Mouse (Mus musculus) lung, adult 18-20 months (tissue): ENCODE results near the gene Miox.

Experiments
- DNase-seq, 2 experiments: peaks; one replicate each; pipeline ENCODE4 v3.0.0; 2022; ENCODE audit warnings: mixed read lengths in 2 of 2

Miox gene

GRCm38 (mm10) chr15:89334271-89334670, at the start of gene Miox:
Gene Miox (plus strand): TSS chr15:89334398.
- DNase-seq = no peak

GRCm38 (mm10) chr15:89285004-89285403, 49.2 kb upstream of the Miox start:
- DNase-seq = no peak

GRCm38 (mm10) chr15:89285478-89285877, 48.7 kb upstream of the Miox start:
- DNase-seq = no peak

GRCm38 (mm10) chr15:89286114-89286513, 48.1 kb upstream of the Miox start:
- DNase-seq = no peak

GRCm38 (mm10) chr15:89286582-89286981, 47.6 kb upstream of the Miox start:
- DNase-seq = no peak

GRCm38 (mm10) chr15:89288227-89288767, 45.9 kb upstream of the Miox start:
- no peak for DNase-seq

- no peak for DNase-seq
Observed at GRCm38 (mm10) chr15:89289455-89289854, 44.7 kb upstream of the Miox start.

GRCm38 (mm10) chr15:89291521-89291920, 42.7 kb upstream of the Miox start:
- DNase-seq = no peak

- DNase-seq = no peak
Observed at GRCm38 (mm10) chr15:89292795-89293194, 41.4 kb upstream of the Miox start.

- DNase-seq = no peak
Observed at GRCm38 (mm10) chr15:89293778-89294177, 40.4 kb upstream of the Miox start.

- DNase-seq = no peak
Observed at GRCm38 (mm10) chr15:89295580-89296165, 38.5 kb upstream of the Miox start.

GRCm38 (mm10) chr15:89296465-89296864, 37.7 kb upstream of the Miox start:
- peak; percentile 33 to 43 for DNase-seq

- DNase-seq = no peak
Observed at GRCm38 (mm10) chr15:89297695-89298094, 36.5 kb upstream of the Miox start.

GRCm38 (mm10) chr15:89300180-89300579, 34.0 kb upstream of the Miox start:
- no peak for DNase-seq

GRCm38 (mm10) chr15:89300600-89300999, 33.6 kb upstream of the Miox start:
- no peak for DNase-seq

- no peak for DNase-seq
Observed at GRCm38 (mm10) chr15:89305966-89306365, 28.2 kb upstream of the Miox start.

- no peak for DNase-seq
Observed at GRCm38 (mm10) chr15:89307461-89307860, 26.7 kb upstream of the Miox start.

GRCm38 (mm10) chr15:89308406-89309139, 25.6 kb upstream of the Miox start:
- DNase-seq = no peak

- peak; percentile 34 to 45 for DNase-seq
Observed at GRCm38 (mm10) chr15:89309962-89310498, 24.2 kb upstream of the Miox start.

GRCm38 (mm10) chr15:89313359-89313758, 20.8 kb upstream of the Miox start:
- DNase-seq = no peak

- no peak for DNase-seq
Observed at GRCm38 (mm10) chr15:89314107-89314506, 20.1 kb upstream of the Miox start.

- DNase-seq = peak in 1 of 2 experiments; percentile 31
Observed at GRCm38 (mm10) chr15:89314511-89315189, 19.5 kb upstream of the Miox start.

- DNase-seq = peak; percentile 99
Observed at GRCm38 (mm10) chr15:89315190-89315731, 18.9 kb upstream of the Miox start, which contains the start of gene Sbf1. Gene Sbf1 (minus strand): TSS chr15:89315311.
